Mouse (Mus musculus) brain, embryonic 14.5 days (tissue): ENCODE data around the gene Ccl1.

Experiments used
- CTCF ChIP-seq: fragments of 200-500 bp; IDR thresholded peaks from 2 replicates; pipeline ENCODE4 v1.5.1; 2012; ENCODE audit warnings: inconsistent platforms, mild to moderate bottlenecking, moderate library complexity, borderline replicate concordance; ENCODE audit not compliant: insufficient read depth, insufficient read length; ENCODE audit errors: extremely low read depth
- POLR2A ChIP-seq: fragments of 200-500 bp; IDR thresholded peaks from 2 replicates; pipeline ENCODE4 v1.6.1; 2012; ENCODE audit warnings: mild to moderate bottlenecking, inconsistent platforms, borderline replicate concordance; ENCODE audit not compliant: poor library complexity, insufficient read depth, insufficient read length, severe bottlenecking; ENCODE audit errors: extremely low read depth

GRCm38 (mm10) chr11:82237439-82237838 is 68.1 kb downstream of the Ccl1 start:
- TF ChIP-seq POLR2A: no peak
- TF ChIP-seq CTCF: no peak
